ENCODE assay signal across 8 mouse cellular contexts in the genomic region with DNA sequence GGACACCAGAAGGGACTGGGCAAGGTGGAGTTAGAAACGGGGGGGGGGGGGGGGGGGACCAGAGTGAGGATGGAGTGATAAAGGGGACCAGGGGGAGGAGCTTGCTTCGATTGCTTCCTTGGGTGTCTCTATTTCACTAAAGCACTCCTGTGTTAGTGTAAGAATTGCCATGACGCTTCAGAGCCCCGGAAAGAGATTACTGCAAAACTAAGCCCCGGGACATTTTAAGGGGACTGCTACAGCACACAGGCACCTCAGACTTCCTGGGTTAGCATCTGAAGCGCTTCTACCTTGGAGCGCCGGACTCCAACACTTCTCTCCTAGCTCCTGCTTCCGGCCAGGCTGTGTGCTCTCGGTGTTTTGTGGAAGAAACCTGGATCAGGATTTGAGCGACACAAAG.
A peak's percentile ranks its signal among the peaks of the same experiment; 100 is the strongest.
DNase-seq lines count a peak whose midpoint lies in the region; ATAC-seq lines count a peak whose summit lies in the region.

No protein-coding gene starts in this region.

- no peaks in the 10 kb centered on the region for H3K36me3 ChIP-seq in heart, embryonic 15.5 days
- H3K36me3 ChIP-seq in embryonic facial prominence, embryonic 10.5 days (replicated peaks): no peaks in the 10 kb centered on the region
- H3K36me3 ChIP-seq in intestine, embryonic 15.5 days: no peaks in the 10 kb centered on the region
- no peaks in the 10 kb centered on the region for H3K36me3 ChIP-seq in neural tube, embryonic 12.5 days

- peaks cover 20% of the 10 kb centered on the region for H3K4me1 ChIP-seq in heart, embryonic 15.5 days (replicated peaks)
- peaks cover 55% of the 10 kb centered on the region for H3K4me1 ChIP-seq in embryonic facial prominence, embryonic 10.5 days
- peaks cover 21% of the 10 kb centered on the region for H3K4me1 ChIP-seq in intestine, embryonic 15.5 days (replicated peaks)
- peaks cover 15% of the 10 kb centered on the region for H3K4me1 ChIP-seq in neural tube, embryonic 12.5 days

- peak overlapping the region; percentile 21; the same call in 1 of the 2 replicates for H3K4me3 ChIP-seq in heart, embryonic 15.5 days
- H3K4me3 ChIP-seq in embryonic facial prominence, embryonic 10.5 days: peak overlapping the region; percentile 59
- H3K4me3 ChIP-seq in intestine, embryonic 15.5 days (replicated peaks): no peak overlapping the region
- H3K4me3 ChIP-seq in neural tube, embryonic 12.5 days: no peak overlapping the region

- DNase-seq in heart, adult 11 months: no peak
- peak; percentile 49 for DNase-seq in embryonic facial prominence, embryonic 10.5 days (ENCODE audit: low spot score)
- DNase-seq in adrenal gland, adult 18-20 months (ENCODE audit: low spot score in 2 of 2): no peak
- DNase-seq in natural killer cell, adult 2 months (ENCODE audit: low spot score in 2 of 2): no peak
- no peak for DNase-seq in layer of hippocampus, postnatal 25 days (ENCODE audit: extremely low spot score in 1 of 2, low spot score in 1 of 2)

- ATAC-seq in heart, embryonic 15.5 days (replicated peaks; ENCODE audit: insufficient number of reproducible peaks, insufficient read depth, low FRiP score, low read depth): no peak
- ATAC-seq in intestine, embryonic 15.5 days: no peak; the same call in 1 of the 2 replicates
- ATAC-seq in neural tube, embryonic 12.5 days (ENCODE audit: low FRiP score, low read depth): no peak

- H3K27me3 ChIP-seq in heart, embryonic 15.5 days: no peaks in the 10 kb centered on the region
- H3K27me3 ChIP-seq in embryonic facial prominence, embryonic 10.5 days (replicated peaks; ENCODE audit: low read depth, poor library complexity, severe bottlenecking): peaks cover 13% of the 10 kb centered on the region; the same call in 1 of the 2 replicates
- H3K27me3 ChIP-seq in intestine, embryonic 15.5 days (replicated peaks): no peaks in the 10 kb centered on the region
- 0 out of 2 replicates have a peak, but pooled peaks cover 5% of the 10 kb centered on the region for H3K27me3 ChIP-seq in neural tube, embryonic 12.5 days (replicated peaks)

- no peaks in the 10 kb centered on the region for H3K9me3 ChIP-seq in heart, embryonic 15.5 days (replicated peaks)
- no peaks in the 10 kb centered on the region for H3K9me3 ChIP-seq in embryonic facial prominence, embryonic 10.5 days
- no peaks in the 10 kb centered on the region for H3K9me3 ChIP-seq in intestine, embryonic 15.5 days
- no peaks in the 10 kb centered on the region for H3K9me3 ChIP-seq in neural tube, embryonic 12.5 days

- H3K4me2 ChIP-seq in heart, embryonic 15.5 days: peak overlapping the region; percentile 77
- peak overlapping the region; percentile 26 for H3K4me2 ChIP-seq in intestine, embryonic 15.5 days (replicated peaks)
- H3K4me2 ChIP-seq in neural tube, embryonic 12.5 days (replicated peaks): peak overlapping the region; percentile 52

- no peak overlapping the region for H3K9ac ChIP-seq in heart, embryonic 15.5 days
- H3K9ac ChIP-seq in intestine, embryonic 15.5 days: no peak overlapping the region; the same call in 1 of the 2 replicates
- no peak overlapping the region for H3K9ac ChIP-seq in neural tube, embryonic 12.5 days

- peak overlapping the region; percentile 13; the same call in 1 of the 2 replicates for H3K27ac ChIP-seq in heart, embryonic 15.5 days
- H3K27ac ChIP-seq in embryonic facial prominence, embryonic 10.5 days (replicated peaks): peak overlapping the region; percentile 82
- H3K27ac ChIP-seq in intestine, embryonic 15.5 days: peak overlapping the region; percentile 45; the same call in 1 of the 2 replicates
- H3K27ac ChIP-seq in neural tube, embryonic 12.5 days: no peak overlapping the region

- WGBS in heart, embryonic 15.5 days: 22% methylated on average over 10 of the region's 11 CpGs
- 5% methylated on average over 11 of the region's 11 CpGs for WGBS in embryonic facial prominence, embryonic 10.5 days
- WGBS in intestine, embryonic 15.5 days: 25% methylated on average over 11 of the region's 11 CpGs
- WGBS in neural tube, embryonic 12.5 days: 9% methylated on average over 11 of the region's 11 CpGs

Comparison
In these comparisons a context has a peak if more than half of its experiments do, and no peak if none do; other contexts are left out.
1. H3K4me2 ChIP-seq: peak in every context shown above with its lines; median percentile 77 in heart, embryonic 15.5 days; 52 in neural tube, embryonic 12.5 days; 26 in intestine, embryonic 15.5 days.
2. H3K4me3 ChIP-seq: peak in heart, embryonic 15.5 days (single experiment) and embryonic facial prominence, embryonic 10.5 days (single experiment); none in intestine, embryonic 15.5 days (single experiment) and neural tube, embryonic 12.5 days (single experiment).